Mouse (Mus musculus) gastrocnemius, postnatal 4 days (tissue): ENCODE data around the gene Tas2r135. TPM values are rescaled to one million over a fixed set of nuclear protein-coding genes. Genes with fewer than 3 reads are reported as not detected.

Source experiments
- DNase-seq, 2 experiments: peaks; one replicate each; pipeline ENCODE4 v3.0.0; 2021 to 2022; ENCODE audit warnings: low spot score in 2 of 2, mixed read lengths in 2 of 2
- total RNA-seq, 2 experiments: library from RNA; stranded (reverse); gene quantifications; 2 replicates each; pipeline ENCODE4 v1.2.3; 2021

Tas2r135 gene
- total RNA-seq, 2 experiments from 2014 or later: not detected

GRCm38 (mm10) chr6:42424472-42424871 lies 19.2 kb downstream of the Tas2r135 start:
- DNase-seq: no peak

- DNase-seq: no peak
Observed at GRCm38 (mm10) chr6:42426337-42426736, 21.1 kb downstream of the Tas2r135 start.

DNA sequence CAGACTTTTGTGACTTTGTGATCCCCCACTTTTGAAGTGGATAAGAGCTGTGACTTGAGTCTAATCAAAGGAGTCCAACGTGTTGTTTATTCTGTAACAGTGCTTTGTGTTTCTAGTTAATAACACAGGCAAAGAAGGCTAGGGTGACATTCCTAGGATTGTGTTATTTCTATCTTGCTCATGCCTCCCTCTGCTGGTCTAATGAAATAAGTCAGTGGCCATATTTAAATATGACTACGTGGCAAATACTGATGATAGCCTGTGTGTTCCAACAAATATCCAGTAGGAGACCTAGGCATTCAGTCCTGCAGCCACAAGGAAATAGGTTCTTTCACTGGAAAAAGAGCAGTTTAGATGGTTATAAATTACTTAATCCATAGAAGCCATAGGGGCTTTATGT lies 28.3 kb downstream of the Tas2r135 start:
- DNase-seq: no peak

DNA sequence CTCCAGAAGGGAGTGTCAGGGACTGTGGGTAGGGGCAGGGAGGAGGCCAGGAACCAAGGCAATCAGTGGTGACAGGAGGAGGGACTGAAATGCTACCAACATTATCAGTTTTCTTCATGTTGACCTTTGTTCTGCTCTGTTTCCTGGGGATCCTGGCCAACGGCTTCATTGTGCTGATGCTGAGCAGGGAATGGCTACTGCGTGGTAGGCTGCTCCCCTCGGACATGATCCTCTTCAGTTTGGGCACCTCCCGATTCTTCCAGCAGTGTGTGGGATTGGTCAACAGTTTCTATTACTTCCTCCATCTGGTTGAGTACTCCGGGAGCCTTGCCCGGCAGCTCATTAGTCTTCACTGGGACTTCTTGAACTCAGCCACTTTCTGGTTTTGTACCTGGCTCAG lies 29.2 kb downstream of the Tas2r135 start, which contains the start of gene Tas2r126:
Gene Tas2r126, plus strand, starts transcription at position 90 of the 400 bp plus-strand sequence.
- no peak for DNase-seq

GRCm38 (mm10) chr6:42435490-42435889 lies 30.3 kb downstream of the Tas2r135 start:
- no peak for DNase-seq

- DNase-seq: no peak
Observed at GRCm38 (mm10) chr6:42441395-42441794, 36.2 kb downstream of the Tas2r135 start.

- no peak for DNase-seq
Observed at GRCm38 (mm10) chr6:42444491-42444890, 39.3 kb downstream of the Tas2r135 start.

DNA sequence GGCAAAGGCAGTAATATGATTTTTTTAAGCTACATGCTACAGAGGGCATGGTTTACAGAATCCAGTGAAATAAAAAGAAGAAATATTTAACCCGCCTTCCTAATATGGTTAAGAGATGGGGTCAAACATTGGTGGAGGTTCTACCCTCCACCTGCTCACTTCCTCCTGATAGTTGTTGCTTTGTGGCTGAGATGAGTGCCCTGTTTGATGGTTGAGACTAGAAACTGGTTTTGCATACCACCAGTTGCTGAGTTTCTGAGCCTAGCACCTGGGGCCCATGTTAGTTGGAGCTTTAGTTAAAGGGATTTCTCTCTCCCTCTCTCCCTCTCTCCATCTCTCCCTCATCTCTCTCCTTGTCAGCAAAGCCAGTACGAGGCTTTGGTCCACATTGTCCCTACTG lies 42.1 kb downstream of the Tas2r135 start:
- no peak for DNase-seq

Other genes with a start within 250 kb of the Tas2r135 start
- gene Tas2r144, start 190.1 kb upstream of the Tas2r135 start, total RNA-seq: not detected
- gene Gstk1, start 159.5 kb upstream of the Tas2r135 start, total RNA-seq: 1 to 10 TPM; 6.5 to 7.5 TPM
- not detected for gene Tmem139, start 143.5 kb upstream of the Tas2r135 start, total RNA-seq
- gene Casp2, start 140.4 kb upstream of the Tas2r135 start, total RNA-seq: 10 to 100 TPM; 21.1 to 23.0 TPM
- gene Clcn1, start 118.7 kb upstream of the Tas2r135 start, total RNA-seq: 10 to 100 TPM; 33.8 to 41.2 TPM
- 1 to 10 TPM; 2.2 TPM for gene Fam131b, start 80.8 kb upstream of the Tas2r135 start, total RNA-seq
- gene Zyx, start 55.8 kb upstream of the Tas2r135 start, total RNA-seq: 100 to 1,000 TPM; 113 to 128 TPM
- gene Epha1, start 32.2 kb upstream of the Tas2r135 start, total RNA-seq: under 1 TPM; 0.27 to 0.57 TPM
- under 1 TPM in 1 of 2 experiments, not detected in 1; 0.54 TPM for gene Tas2r143, start 5.2 kb upstream of the Tas2r135 start, total RNA-seq
- gene Tas2r126, start 29.1 kb downstream of the Tas2r135 start, total RNA-seq: under 1 TPM in 1 of 2 experiments, not detected in 1; 0.39 TPM
- not detected for gene Olfr458, start 59.8 kb downstream of the Tas2r135 start, total RNA-seq
- gene Olfr457, start 70.9 kb downstream of the Tas2r135 start, total RNA-seq: not detected
- not detected for gene Olfr456, start 81.8 kb downstream of the Tas2r135 start, total RNA-seq
- not detected for gene Olfr455, start 142.2 kb downstream of the Tas2r135 start, total RNA-seq
- gene Tcaf3, start 192.3 kb downstream of the Tas2r135 start, total RNA-seq: not detected
- 10 to 100 TPM; 11.7 to 12.3 TPM for gene Tcaf2, start 239.8 kb downstream of the Tas2r135 start, total RNA-seq